Mouse (Mus musculus): ENCODE measurements at regions not wholly inside any gene's neighbourhood (a gene's known extent, or its start where the extent isn't known, plus 50 kb on each side); places are given as distances from the start of the nearest gene placed in this dataset.
"Not testable (repeated sequence)": the region's sequence is repeated elsewhere in the genome, so short reads cannot be mapped to it uniquely, and the experiment has no call there.

GRCm38 (mm10) chr13:12680954-12681571 is 115.4 kb downstream of the Ero1lb start:
- not testable (repeated sequence) for TF ChIP-seq ZKSCAN1, HCFC1, SMC3, GABPA (IDR thresholded peaks at IDR 0.05; ENCODE audit: low read depth, low read length)

Data from MEL (cell line).